Mouse (Mus musculus) ES-E14 (cell line): ENCODE measurements around the gene Rin2.

Experiments used
- CHD2 ChIP-seq: IDR thresholded peaks from 2 replicates; pipeline ENCODE4 v1.6.1; 2014; ENCODE audit warnings: mild to moderate bottlenecking, low read depth, low read length, inconsistent platforms
- ZC3H11A ChIP-seq: IDR thresholded peaks from 2 replicates; pipeline ENCODE4 v1.6.1; 2012; ENCODE audit warnings: low read depth, mild to moderate bottlenecking, inconsistent platforms, low read length, borderline replicate concordance

GRCm38 (mm10) chr2:145755864-145756822 lies 81.1 kb downstream of the Rin2 start:
- TF ChIP-seq ZC3H11A (no peak), CHD2 (no peak)
